In genomic region chr7:135723672-135724341, GRCm38 (mm10) we compare ENCODE assay signal across 12 mouse cellular contexts. TPM values are rescaled to one million over a fixed set of nuclear protein-coding genes. Genes with fewer than 3 reads are reported as not detected.
DNase-seq lines count a peak whose midpoint lies in the region; ATAC-seq and TF ChIP-seq lines count a peak whose summit lies in the region.
"Had no signal": no experiment of that assay in that cellular context is flagged by ENCODE, and none has a peak within 500 bp of the region (broad histone marks: within the 10 kb centered on the region; RNA-seq: fewer than 3 reads in every experiment).

No protein-coding gene starts in this region.

- no peak for ATAC-seq in embryonic facial prominence, embryonic 15.5 days (ENCODE audit: insufficient number of reproducible peaks, low FRiP score, low TSS enrichment, low read depth)
- peak; percentile 55 for ATAC-seq in kidney, embryonic 14.5 days (ENCODE audit: low FRiP score, low TSS enrichment)
- ATAC-seq in stomach, postnatal 0 days (ENCODE audit: low FRiP score, low TSS enrichment): peak; percentile 58; the same call in 1 of the 2 replicates
- ATAC-seq: activated CD4-positive, CD25-positive, alpha-beta regulatory T cell, adult 4 months; midbrain, embryonic 15.5 days had no signal

- DNase-seq in embryonic facial prominence, embryonic 10.5 days (ENCODE audit: low spot score): no peak
- no peak for DNase-seq in kidney, adult 11 months
- peak; percentile 10 for DNase-seq in urinary bladder, postnatal 14 days (ENCODE audit: low spot score)
- no peak for DNase-seq in urinary bladder, postnatal 10 days (ENCODE audit: low spot score)
- DNase-seq in stomach, postnatal 0 days (ENCODE audit: low spot score): peak; percentile 20
- DNase-seq in right cerebral cortex, postnatal 36 days (ENCODE audit: low spot score in 2 of 2): no peak
- DNase-seq: cerebellum, adult 9-11 months; right cerebral cortex, postnatal 14 days had no signal

- H3K4me1 ChIP-seq in embryonic facial prominence, embryonic 15.5 days: peaks cover 4% of the 10 kb centered on the region; the same call in 1 of the 2 replicates
- H3K4me1 ChIP-seq in embryonic facial prominence, embryonic 10.5 days: no peaks in the 10 kb centered on the region
- 0 out of 2 replicates have a peak, but pooled peaks cover 4% of the 10 kb centered on the region for H3K4me1 ChIP-seq in kidney, embryonic 14.5 days (ENCODE audit: control insufficient read depth, insufficient read depth, low read length)
- H3K4me1 ChIP-seq in stomach, postnatal 0 days (replicated peaks; ENCODE audit: control insufficient read depth, insufficient read depth): no peaks in the 10 kb centered on the region
- H3K4me1 ChIP-seq: midbrain, embryonic 15.5 days had no signal

- no peak for TF ChIP-seq EP300 in stomach, postnatal 0 days (optimal IDR thresholded peaks at IDR 0.05)

- H3K36me3 ChIP-seq in embryonic facial prominence, embryonic 15.5 days: no peaks in the 10 kb centered on the region
- H3K36me3 ChIP-seq in embryonic facial prominence, embryonic 10.5 days (replicated peaks): no peaks in the 10 kb centered on the region
- H3K36me3 ChIP-seq in kidney, embryonic 14.5 days (ENCODE audit: control insufficient read depth, insufficient read depth, low read length): no peaks in the 10 kb centered on the region
- H3K36me3 ChIP-seq in stomach, postnatal 0 days (ENCODE audit: control insufficient read depth, insufficient read depth, low read length): no peaks in the 10 kb centered on the region
- H3K36me3 ChIP-seq: midbrain, embryonic 15.5 days had no signal

- no peak overlapping the region for H3K9ac ChIP-seq in embryonic facial prominence, embryonic 15.5 days
- no peak overlapping the region for H3K9ac ChIP-seq in kidney, embryonic 14.5 days (ENCODE audit: low read depth, low read length)
- H3K9ac ChIP-seq in stomach, postnatal 0 days (ENCODE audit: low read length): no peak overlapping the region
- H3K9ac ChIP-seq: midbrain, embryonic 15.5 days had no signal

- no peaks in the 10 kb centered on the region for H3K9me3 ChIP-seq in embryonic facial prominence, embryonic 15.5 days (replicated peaks)
- no peaks in the 10 kb centered on the region for H3K9me3 ChIP-seq in embryonic facial prominence, embryonic 10.5 days
- H3K9me3 ChIP-seq in kidney, embryonic 14.5 days (ENCODE audit: control insufficient read depth, low read length): no peaks in the 10 kb centered on the region
- H3K9me3 ChIP-seq in stomach, postnatal 0 days (ENCODE audit: control insufficient read depth, low read length): no peaks in the 10 kb centered on the region
- H3K9me3 ChIP-seq: midbrain, embryonic 15.5 days had no signal

- H3K27me3 ChIP-seq in embryonic facial prominence, embryonic 15.5 days: no peaks in the 10 kb centered on the region
- no peaks in the 10 kb centered on the region for H3K27me3 ChIP-seq in embryonic facial prominence, embryonic 10.5 days (replicated peaks; ENCODE audit: low read depth, poor library complexity, severe bottlenecking)
- no peaks in the 10 kb centered on the region for H3K27me3 ChIP-seq in kidney, embryonic 14.5 days (ENCODE audit: control insufficient read depth, insufficient read depth, low read length)
- no peaks in the 10 kb centered on the region for H3K27me3 ChIP-seq in stomach, postnatal 0 days (ENCODE audit: control insufficient read depth, insufficient read depth, low read length)
- H3K27me3 ChIP-seq: midbrain, embryonic 15.5 days had no signal

- H3K4me2 ChIP-seq in embryonic facial prominence, embryonic 15.5 days (replicated peaks): no peak overlapping the region
- H3K4me2 ChIP-seq in kidney, embryonic 14.5 days (replicated peaks; ENCODE audit: low read depth, low read length): no peak overlapping the region
- H3K4me2 ChIP-seq in stomach, postnatal 0 days (replicated peaks; ENCODE audit: low read depth): no peak overlapping the region; the same call in 1 of the 2 replicates
- H3K4me2 ChIP-seq: midbrain, embryonic 15.5 days had no signal

- 66% methylated on average over 6 of the region's 6 CpGs for WGBS in embryonic facial prominence, embryonic 15.5 days
- WGBS in embryonic facial prominence, embryonic 10.5 days: 74% methylated on average over 6 of the region's 6 CpGs
- 46% methylated on average over 6 of the region's 6 CpGs for WGBS in kidney, embryonic 14.5 days
- WGBS in stomach, postnatal 0 days: 26% methylated on average over 6 of the region's 6 CpGs

- H3K27ac ChIP-seq in embryonic facial prominence, embryonic 15.5 days (replicated peaks): 0 out of 2 replicates have a peak overlapping the region, but pooled peaks have one; percentile 22
- H3K27ac ChIP-seq in embryonic facial prominence, embryonic 10.5 days (replicated peaks): no peak overlapping the region
- H3K27ac ChIP-seq in kidney, embryonic 14.5 days (ENCODE audit: low read depth, low read length): peak overlapping the region; percentile 43; the same call in 1 of the 2 replicates
- peak overlapping the region; percentile 74 for H3K27ac ChIP-seq in stomach, postnatal 0 days (replicated peaks)
- H3K27ac ChIP-seq: midbrain, embryonic 15.5 days had no signal

- no peak for TF ChIP-seq CTCF in stomach, postnatal 0 days (IDR thresholded peaks at IDR 0.05; ENCODE audit: low read depth)

- no peak overlapping the region for H3K4me3 ChIP-seq in embryonic facial prominence, embryonic 15.5 days (replicated peaks)
- no peak overlapping the region for H3K4me3 ChIP-seq in embryonic facial prominence, embryonic 10.5 days
- no peak overlapping the region for H3K4me3 ChIP-seq in kidney, embryonic 14.5 days (ENCODE audit: low read length)
- H3K4me3 ChIP-seq in stomach, postnatal 0 days (ENCODE audit: low read depth, low read length): no peak overlapping the region
- H3K4me3 ChIP-seq: midbrain, embryonic 15.5 days had no signal

RNA-seq across cellular contexts. Expression of gene Mki67, which starts 7.6 kb away (rescaled TPM):
- 29.2 and 35.5 TPM in 2 replicates for polyA plus RNA-seq in embryonic facial prominence, embryonic 15.5 days (2015; fragmentation: Nextera tagmentation; extraction: Ambion mirVana)
- polyA plus RNA-seq in embryonic facial prominence, embryonic 10.5 days (2016; fragmentation: Nextera tagmentation; extraction: Ambion mirVana): 45.7 and 46.9 TPM in 2 replicates
- 50.8 and 67.1 TPM in 2 replicates for polyA plus RNA-seq in kidney, embryonic 14.5 days (2014; fragmentation: Nextera tagmentation; extraction: Ambion mirVana)
- 5.5 and 7.8 TPM in 2 replicates for polyA plus RNA-seq in stomach, postnatal 0 days (2015; fragmentation: Nextera tagmentation; extraction: Ambion mirVana)

Comparison
In these comparisons a context has a peak if more than half of its experiments do, and no peak if none do; other contexts are left out.
1. DNase-seq: peak in urinary bladder, postnatal 14 days (single experiment) and stomach, postnatal 0 days (single experiment); none in embryonic facial prominence, embryonic 10.5 days (single experiment), kidney, adult 11 months (single experiment), urinary bladder, postnatal 10 days (single experiment) and right cerebral cortex, postnatal 36 days (0 of 2).